Mouse (Mus musculus): Measurements from ENCODE around the gene Dusp27. TPM values are rescaled to one million over a fixed set of nuclear protein-coding genes. Genes with fewer than 3 reads are reported as not detected.

The Dusp27 gene
- 10 to 100 TPM; 40.7 to 44.9 TPM for total RNA-seq (2021)

- intact Hi-C loops (cut with DNase I) = no loop called here
- no peak for DNase-seq
These were observed at the start of gene Dusp27 for GRCm38 (mm10) chr1:166127719-166128118. Dusp27 (minus strand) TSS chr1:166127922.

- intact Hi-C loops (cut with DNase I) = no loop called here
- no peak for DNase-seq
These were observed 45.9 kb upstream of the Dusp27 start for GRCm38 (mm10) chr1:166173621-166174020.

- DNase-seq = no peak
- intact Hi-C loops (cut with DNase I) = no loop called here
These were observed 45.3 kb upstream of the Dusp27 start for GRCm38 (mm10) chr1:166172992-166173391.

GRCm38 (mm10) chr1:166170852-166171251 is 43.1 kb upstream of the Dusp27 start:
- no peak for DNase-seq
- intact Hi-C loops (cut with DNase I) = no loop called here

GRCm38 (mm10) chr1:166169713-166170112 is 42.0 kb upstream of the Dusp27 start:
- DNase-seq = no peak
- intact Hi-C loops (cut with DNase I) = no loop called here

GRCm38 (mm10) chr1:166168017-166168416 is 40.3 kb upstream of the Dusp27 start:
- intact Hi-C loops (cut with DNase I) = no loop called here
- no peak for DNase-seq

- DNase-seq = no peak
- intact Hi-C loops (cut with DNase I) = no loop called here
These were observed 39.7 kb upstream of the Dusp27 start for GRCm38 (mm10) chr1:166167405-166167804.

GRCm38 (mm10) chr1:166165159-166165558 is 37.4 kb upstream of the Dusp27 start:
- intact Hi-C loops (cut with DNase I) = no loop called here

GRCm38 (mm10) chr1:166164580-166164979 is 36.9 kb upstream of the Dusp27 start:
- intact Hi-C loops (cut with DNase I) = no loop called here
- no peak for DNase-seq

More at GRCm38 (mm10) chr1:166165159-166165558, 37.4 kb upstream of the Dusp27 start:
- no peak for DNase-seq

GRCm38 (mm10) chr1:166160569-166161445 is 33.1 kb upstream of the Dusp27 start:
- DNase-seq = peak; percentile 78 to 84
- intact Hi-C loops (cut with DNase I) = loop anchor here (1.0 to 2.0 kb wide), 3 partner anchors 158 to 202 kb away; no protein-coding TSS in a partner anchor

- no peak for DNase-seq
- intact Hi-C loops (cut with DNase I) = loop anchor here (1.0 to 2.0 kb wide), 3 partner anchors 159 to 203 kb away; no protein-coding TSS in a partner anchor
These were observed 32.4 kb upstream of the Dusp27 start for GRCm38 (mm10) chr1:166160111-166160510.

GRCm38 (mm10) chr1:166158664-166159063 is 30.9 kb upstream of the Dusp27 start:
- intact Hi-C loops (cut with DNase I) = loop anchor here (10.0 kb wide), 1 partner anchor 504 kb away; no protein-coding TSS in a partner anchor
- no peak for DNase-seq

GRCm38 (mm10) chr1:166157712-166158111 is 30.0 kb upstream of the Dusp27 start:
- no peak for DNase-seq
- intact Hi-C loops (cut with DNase I) = loop anchor here (10.0 kb wide), 1 partner anchor 503 kb away; no protein-coding TSS in a partner anchor

GRCm38 (mm10) chr1:166155113-166155494 is 27.4 kb upstream of the Dusp27 start:
- intact Hi-C loops (cut with DNase I) = loop anchor here (2.0 to 10.0 kb wide), 2 partner anchors 302 to 500 kb away; no protein-coding TSS in a partner anchor
- DNase-seq = no peak

- DNase-seq = peak; percentile 73 to 85
- intact Hi-C loops (cut with DNase I) = loop anchor here (1.0 to 10.0 kb wide), 5 partner anchors 187 to 500 kb away; no protein-coding TSS in a partner anchor
These were observed 26.7 kb upstream of the Dusp27 start for GRCm38 (mm10) chr1:166154162-166155112.

GRCm38 (mm10) chr1:166153351-166154120 is 25.8 kb upstream of the Dusp27 start:
- DNase-seq = peak; percentile 84 to 93
- intact Hi-C loops (cut with DNase I) = loop anchor here (1.0 to 10.0 kb wide), 8 partner anchors 49 to 499 kb away; partner anchors contain the start of gene Pou2f1

- DNase-seq = no peak
- intact Hi-C loops (cut with DNase I) = loop anchor here (2.0 to 10.0 kb wide), 5 partner anchors 47 to 497 kb away; partner anchors contain the start of gene Pou2f1
These were observed 24.3 kb upstream of the Dusp27 start for GRCm38 (mm10) chr1:166152034-166152433.

GRCm38 (mm10) chr1:166151341-166151740 is 23.6 kb upstream of the Dusp27 start:
- intact Hi-C loops (cut with DNase I) = loop anchor here (5.0 to 10.0 kb wide), 3 partner anchors 184 to 497 kb away; no protein-coding TSS in a partner anchor
- DNase-seq = no peak

GRCm38 (mm10) chr1:166150035-166150434 is 22.3 kb upstream of the Dusp27 start:
- no peak for DNase-seq
- intact Hi-C loops (cut with DNase I) = loop anchor here (5.0 to 10.0 kb wide), 3 partner anchors 183 to 495 kb away; no protein-coding TSS in a partner anchor
